Mouse (Mus musculus) myocyte (in vitro differentiated cells): ENCODE results near the gene Xxylt1. TPM values are rescaled to one million over a fixed set of nuclear protein-coding genes. Genes with fewer than 3 reads are reported as not detected.

ENCODE experiments used
- H3K27me3 ChIP-seq: one replicate; pipeline ENCODE4 v1.6.1; 2011; ENCODE audit not compliant: control insufficient read depth, insufficient read depth, insufficient read length
- H3K36me3 ChIP-seq: one replicate; pipeline ENCODE4 v1.6.1; 2011; ENCODE audit not compliant: control insufficient read depth, insufficient read depth
- H3K4me2 ChIP-seq: one replicate; pipeline ENCODE4 v1.6.1; 2011; ENCODE audit warnings: low read depth, control low read depth
- H3K4me3 ChIP-seq: one replicate; pipeline ENCODE4 v1.5.1; 2011; ENCODE audit warnings: mild to moderate bottlenecking, control low read depth, moderate library complexity
- H3K79me2 ChIP-seq: one replicate; pipeline ENCODE4 v1.6.1; 2011; ENCODE audit not compliant: control insufficient read depth, insufficient read depth
- H3ac ChIP-seq: one replicate; pipeline ENCODE4 v1.6.1; 2011; ENCODE audit not compliant: control insufficient read depth, insufficient read length
- CEBPB ChIP-seq: IDR thresholded peaks from 2 replicates; pipeline ENCODE4 v1.6.1; 2011; ENCODE audit warnings: mild to moderate bottlenecking, moderate library complexity; ENCODE audit not compliant: poor library complexity, insufficient read depth, severe bottlenecking
- E2F4 ChIP-seq: IDR thresholded peaks from one replicate; pipeline ENCODE4 v1.6.1; 2011; ENCODE audit warnings: mild to moderate bottlenecking, control low read depth, moderate library complexity; ENCODE audit not compliant: insufficient read depth
- MAX ChIP-seq: IDR thresholded peaks from one replicate; pipeline ENCODE4 v1.6.1; 2011; ENCODE audit warnings: low read depth, mild to moderate bottlenecking, control low read depth
- MYOD1 ChIP-seq, 3 experiments: IDR thresholded peaks; one replicate each; pipeline ENCODE4 v1.6.1; 2011; ENCODE audit warnings: control low read depth in 2 of 3, low read depth in 2 of 3, mild to moderate bottlenecking in 2 of 3, moderate library complexity in 1 of 3; ENCODE audit not compliant: insufficient read length in 2 of 3, control insufficient read depth in 1 of 3
- MYOG ChIP-seq, 3 experiments: IDR thresholded peaks; one replicate each; pipeline ENCODE4 v1.6.1; 2011; ENCODE audit warnings: control low read depth in 2 of 3, low read depth in 2 of 3, mild to moderate bottlenecking in 2 of 3; ENCODE audit not compliant: insufficient read length in 2 of 3, control insufficient read depth in 1 of 3, insufficient read depth in 1 of 3
- POLR2A ChIP-seq: IDR thresholded peaks from one replicate; pipeline ENCODE4 v1.6.1; 2011; ENCODE audit warnings: low read depth, mild to moderate bottlenecking, control low read depth, moderate library complexity; ENCODE audit not compliant: insufficient read length
- POLR2AphosphoS2 ChIP-seq: IDR thresholded peaks from one replicate; pipeline ENCODE4 v1.6.1; 2011; ENCODE audit warnings: low read depth, control low read depth; ENCODE audit not compliant: insufficient read length
- REST ChIP-seq: IDR thresholded peaks from one replicate; pipeline ENCODE4 v1.6.1; 2011; ENCODE audit warnings: mild to moderate bottlenecking, control low read depth, moderate library complexity; ENCODE audit not compliant: insufficient read depth, insufficient read length
- SRF ChIP-seq: IDR thresholded peaks from one replicate; pipeline ENCODE4 v1.6.1; 2011; ENCODE audit warnings: low read depth; ENCODE audit not compliant: control insufficient read depth, insufficient read length
- TCF12 ChIP-seq: IDR thresholded peaks from one replicate; pipeline ENCODE4 v1.6.1; 2011; ENCODE audit warnings: mild to moderate bottlenecking, control low read depth; ENCODE audit not compliant: poor library complexity, insufficient read depth, severe bottlenecking
- TCF3 ChIP-seq: IDR thresholded peaks from one replicate; pipeline ENCODE4 v1.6.1; 2011; ENCODE audit warnings: low read depth, control low read depth; ENCODE audit not compliant: insufficient read length
- USF1 ChIP-seq: IDR thresholded peaks from one replicate; pipeline ENCODE4 v1.6.1; 2011; ENCODE audit warnings: low read depth, mild to moderate bottlenecking, control low read depth, moderate library complexity
- polyA plus RNA-seq: library from polyadenylated mRNA; unstranded; fragments of >200 nt; fragmentation: generic; extraction: Trizol; gene quantifications from one replicate; pipeline ENCODE4 v1.2.1, GENCODE M21; 2012; ENCODE audit warnings: missing spikeins

Gene Xxylt1
- polyA plus RNA-seq, 1 experiment: 7.6 TPM

DNA sequence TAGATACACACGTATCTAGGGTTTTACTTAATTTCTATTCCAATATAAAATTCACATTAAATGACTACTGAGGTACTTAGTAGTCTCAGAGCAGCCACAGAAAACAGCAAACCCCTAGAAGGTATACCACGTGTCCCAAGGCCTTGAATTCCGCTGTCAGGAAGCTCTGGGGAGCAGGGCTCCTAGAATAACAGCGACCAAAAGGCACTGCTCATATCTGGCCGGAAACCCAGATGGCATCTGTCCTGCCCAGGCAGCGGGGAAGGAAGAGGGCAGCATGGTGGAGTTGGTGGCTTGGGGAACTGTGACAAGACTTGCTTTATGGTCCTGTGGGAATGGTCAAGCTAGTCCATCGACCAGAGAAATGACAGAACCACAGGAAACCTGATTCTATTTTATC lies 86.9 kb downstream of the Xxylt1 start:
- Histone ChIP-seq H3K27me3 (no peaks in the 10 kb centered on the region), H3ac (no peak overlapping the region), H3K4me3 (no peak overlapping the region), H3K79me2 (no peaks in the 10 kb centered on the region), H3K4me2 (no peak overlapping the region), H3K36me3 (no peaks in the 10 kb centered on the region)
- TF ChIP-seq TCF3 (no peak), E2F4 (no peak), REST (no peak), POLR2A (no peak), TCF12 (no peak), MYOD1 (IDR thresholded peaks at IDR 0.05; ENCODE audit: control insufficient read depth in 1 of 3, insufficient read length in 2 of 3, low read depth in 2 of 3) (no peak), SRF (no peak), MYOG (IDR thresholded peaks at IDR 0.05; ENCODE audit: control insufficient read depth in 1 of 3, insufficient read depth in 1 of 3, insufficient read length in 2 of 3, low read depth in 2 of 3) (no peak), USF1 (no peak), POLR2AphosphoS2 (no peak), CEBPB (no peak), MAX (no peak)

DNA sequence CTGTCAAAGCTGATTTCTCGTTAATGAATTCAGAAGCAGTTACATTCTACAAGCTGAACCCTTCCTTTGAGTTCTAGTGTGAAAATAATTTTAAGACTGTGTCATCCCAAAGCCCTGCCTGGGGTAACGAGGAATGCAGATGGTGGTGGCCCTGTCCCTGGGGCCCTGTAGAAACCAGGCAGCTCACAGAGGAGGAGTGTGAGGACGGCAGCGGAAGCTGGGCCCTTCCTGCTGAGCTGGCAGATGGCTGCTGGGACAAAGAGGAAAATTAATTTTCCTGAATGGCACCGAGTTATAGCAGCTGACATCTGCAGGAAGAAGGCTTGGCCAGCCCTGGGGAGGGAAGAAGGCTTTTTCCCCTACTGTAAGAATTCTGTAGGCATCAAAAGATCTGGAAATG lies 88.7 kb downstream of the Xxylt1 start:
- Histone ChIP-seq H3K4me2 (no peak overlapping the region), H3K4me3 (no peak overlapping the region), H3ac (no peak overlapping the region), H3K79me2 (no peaks in the 10 kb centered on the region), H3K36me3 (no peaks in the 10 kb centered on the region), H3K27me3 (no peaks in the 10 kb centered on the region)
- no peak for TF ChIP-seq TCF3
- no peak for TF ChIP-seq POLR2AphosphoS2
- TF ChIP-seq CEBPB: no peak
- no peak for TF ChIP-seq E2F4
- no peak for TF ChIP-seq POLR2A
- TF ChIP-seq MYOD1 (IDR thresholded peaks at IDR 0.05; ENCODE audit: control insufficient read depth in 1 of 3, insufficient read length in 2 of 3, low read depth in 2 of 3): no peak
- no peak for TF ChIP-seq MAX

DNA sequence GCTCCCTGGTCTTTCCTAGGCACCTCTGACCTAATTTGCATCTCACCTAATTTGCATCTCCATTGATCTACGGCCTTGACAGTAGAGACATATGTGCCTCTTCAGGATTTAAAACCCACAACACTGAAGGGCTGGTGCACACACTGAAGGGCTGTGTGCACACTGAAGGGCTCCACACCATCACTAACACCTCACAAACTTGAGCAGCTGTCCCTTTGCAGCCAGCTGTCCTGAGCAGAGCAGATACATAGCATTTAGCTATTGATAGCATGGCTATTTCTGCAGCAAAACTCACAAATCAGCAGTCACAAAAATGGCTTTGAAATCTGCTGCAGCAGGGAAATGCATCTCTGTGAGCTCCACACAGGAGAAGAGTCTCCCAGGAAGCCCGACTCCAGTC lies 90.6 kb downstream of the Xxylt1 start:
- Histone ChIP-seq H3K4me2 (no peak overlapping the region), H3K4me3 (no peak overlapping the region), H3ac (no peak overlapping the region), H3K79me2 (no peaks in the 10 kb centered on the region), H3K36me3 (no peaks in the 10 kb centered on the region), H3K27me3 (no peaks in the 10 kb centered on the region)
- TF ChIP-seq MYOG (IDR thresholded peaks at IDR 0.05; ENCODE audit: control insufficient read depth in 1 of 3, insufficient read depth in 1 of 3, insufficient read length in 2 of 3, low read depth in 2 of 3) (peak in 2 of 3 experiments; percentile 76 to 90), TCF12 (peak; percentile 35), MAX (no peak), POLR2A (no peak), REST (no peak), MYOD1 (IDR thresholded peaks at IDR 0.05; ENCODE audit: control insufficient read depth in 1 of 3, insufficient read length in 2 of 3, low read depth in 2 of 3) (peak; percentile 60 to 84 (median 68))

DNA sequence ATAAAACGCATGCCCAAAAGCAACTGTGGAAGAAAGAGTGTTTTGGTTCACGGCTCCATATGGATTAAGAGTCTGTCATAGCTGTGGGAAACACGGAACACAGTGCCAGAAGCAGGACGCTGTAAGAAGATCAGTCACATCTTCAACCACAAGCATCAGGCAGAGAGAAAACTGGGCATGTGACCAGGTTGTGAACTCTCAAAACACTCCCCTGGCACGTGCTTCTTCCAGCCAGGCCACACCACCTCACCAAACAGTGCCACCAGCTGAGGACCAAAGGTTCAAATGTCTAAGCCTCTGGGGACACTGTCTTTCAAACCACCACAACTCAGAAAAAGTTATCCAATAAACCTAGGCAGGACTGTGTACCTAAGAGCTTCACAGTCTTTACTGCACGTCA lies 93.0 kb downstream of the Xxylt1 start:
- Histone ChIP-seq H3ac (no peak overlapping the region), H3K36me3 (no peaks in the 10 kb centered on the region), H3K79me2 (no peaks in the 10 kb centered on the region), H3K4me2 (no peak overlapping the region), H3K27me3 (no peaks in the 10 kb centered on the region), H3K4me3 (no peak overlapping the region)
- TF ChIP-seq MYOD1 (IDR thresholded peaks at IDR 0.05; ENCODE audit: control insufficient read depth in 1 of 3, insufficient read length in 2 of 3, low read depth in 2 of 3): no peak
- peak; percentile 51 for TF ChIP-seq USF1
- TF ChIP-seq POLR2A: no peak
- TF ChIP-seq POLR2AphosphoS2: no peak

GRCm38 (mm10) chr16:30987684-30988083 lies 93.5 kb downstream of the Xxylt1 start:
- Histone ChIP-seq H3ac (no peak overlapping the region), H3K4me2 (no peak overlapping the region), H3K79me2 (no peaks in the 10 kb centered on the region), H3K36me3 (no peaks in the 10 kb centered on the region), H3K4me3 (no peak overlapping the region), H3K27me3 (no peaks in the 10 kb centered on the region)
- peak; percentile 34 for TF ChIP-seq TCF12
- peak in 1 of 3 experiments; percentile 50 for TF ChIP-seq MYOG (IDR thresholded peaks at IDR 0.05; ENCODE audit: control insufficient read depth in 1 of 3, insufficient read depth in 1 of 3, insufficient read length in 2 of 3, low read depth in 2 of 3)
- TF ChIP-seq TCF3: no peak
- no peak for TF ChIP-seq MAX
- no peak for TF ChIP-seq REST
- peak; percentile 50 to 87 (median 52) for TF ChIP-seq MYOD1 (IDR thresholded peaks at IDR 0.05; ENCODE audit: control insufficient read depth in 1 of 3, insufficient read length in 2 of 3, low read depth in 2 of 3)
- no peak for TF ChIP-seq CEBPB
